Mouse (Mus musculus) erythroblast, embryonic 14.5 days (primary cell): Measurements from ENCODE around the gene Wars.

Source experiments
- GATA1 ChIP-seq: IDR thresholded peaks from 2 replicates; pipeline ENCODE4 v1.6.1; 2012; ENCODE audit warnings: low read length, inconsistent platforms, mixed read lengths
- TAL1 ChIP-seq: IDR thresholded peaks from 3 replicates; pipeline ENCODE4 v1.6.1; 2012; ENCODE audit warnings: low read length, inconsistent platforms, mixed read lengths

DNA sequence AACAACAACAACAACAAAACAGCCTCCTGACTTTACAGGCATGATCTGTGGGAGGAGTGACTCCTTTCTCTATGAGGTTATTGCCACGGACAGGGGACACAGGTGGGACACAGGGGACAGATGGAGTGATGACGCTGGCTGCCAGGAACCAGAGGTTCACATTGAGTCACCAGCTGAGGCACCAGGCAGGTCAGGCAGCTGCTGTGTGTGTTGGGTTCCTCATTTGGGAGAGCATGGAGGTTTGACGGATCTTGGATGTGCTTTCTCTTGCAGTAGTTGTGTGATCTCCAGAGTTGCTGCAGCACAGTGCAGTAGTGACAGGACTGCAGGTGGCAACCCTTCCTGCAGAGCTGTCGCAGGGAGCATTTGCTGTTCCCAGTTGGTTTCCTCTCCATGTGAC is 24.8 kb upstream of the Wars start:
- TF ChIP-seq GATA1 (no peak), TAL1 (no peak)
